Mouse (Mus musculus) lung, embryonic 14.5 days (tissue): ENCODE measurements around the gene Cers6. TPM values are rescaled to one million over a fixed set of nuclear protein-coding genes. Genes with fewer than 3 reads are reported as not detected.

Experiments used
- ATAC-seq: fragments of 200-750 bp; cut with Nextera tagmentation; 2 replicates; pipeline ENCODE4 v1.8.0; 2017; ENCODE audit warnings: mild to moderate bottlenecking, moderate TSS enrichment, moderate library complexity; ENCODE audit not compliant: insufficient read depth
- DNase-seq: peaks from one replicate; pipeline ENCODE4 v3.0.0-alpha.2; 2015
- H3K27ac ChIP-seq: fragments of 300-500 bp; sonication (generic); 2 replicates; pipeline ENCODE4 v1.5.1; 2014; ENCODE audit warnings: low read depth, mild to moderate bottlenecking, moderate library complexity
- H3K27me3 ChIP-seq: fragments of 300-500 bp; sonication (generic); 2 replicates; pipeline ENCODE4 v1.6.1; 2014; ENCODE audit warnings: low read length, control low read depth; ENCODE audit not compliant: insufficient read depth
- H3K36me3 ChIP-seq: fragments of 300-500 bp; sonication (generic); 2 replicates; pipeline ENCODE4 v1.6.1; 2014; ENCODE audit warnings: control low read depth; ENCODE audit not compliant: insufficient read depth
- H3K4me1 ChIP-seq: fragments of 300-500 bp; sonication (generic); 2 replicates; pipeline ENCODE4 v1.6.1; 2014; ENCODE audit warnings: antibody characterized with exemption, control low read depth; ENCODE audit not compliant: insufficient read depth
- H3K4me2 ChIP-seq: fragments of 300-500 bp; sonication (generic); 2 replicates; pipeline ENCODE4 v1.6.1; 2014; ENCODE audit warnings: mild to moderate bottlenecking
- H3K4me3 ChIP-seq: fragments of 300-500 bp; sonication (generic); 2 replicates; pipeline ENCODE4 v1.5.1; 2014; ENCODE audit warnings: low read depth, low read length
- H3K9ac ChIP-seq: fragments of 300-500 bp; sonication (generic); 2 replicates; pipeline ENCODE4 v1.6.1; 2014
- H3K9me3 ChIP-seq: fragments of 300-500 bp; sonication (generic); 2 replicates; pipeline ENCODE4 v1.6.1; 2016; ENCODE audit warnings: low read depth, low read length, control low read depth
- CTCF ChIP-seq: IDR thresholded peaks from 2 replicates; pipeline ENCODE4 v1.5.1; 2016; ENCODE audit warnings: antibody characterized with exemption, low read depth
- WGBS: fragments of 180-500 bp; shearing (Covaris S2); extraction: QIAGEN DNeasy Blood & Tissue Kit; methylation state at CpG from one replicate; pipeline ENCODE4 v1.1.7; 2014; 5-methylcytosine and 5-hydroxymethylcytosine counted together
- polyA plus RNA-seq: library from polyadenylated mRNA; unstranded; fragments of >200 nt; fragmentation: Nextera tagmentation; extraction: Ambion mirVana; gene quantifications from 2 replicates; pipeline ENCODE4 v1.2.1, GENCODE M21; 2014

Cers6 gene
- polyA plus RNA-seq, 1 experiment from 2014 or later = 26.2 TPM

- Histone ChIP-seq H3K4me1 (no peaks in the 10 kb centered on the region), H3K4me2 (no peak overlapping the region), H3K27ac (no peak overlapping the region), H3K36me3 (0 out of 2 replicates have a peak, but pooled peaks cover 5% of the 10 kb centered on the region), H3K27me3 (no peaks in the 10 kb centered on the region), H3K9me3 (no peaks in the 10 kb centered on the region), H3K9ac (no peak overlapping the region), H3K4me3 (no peak overlapping the region)
- ATAC-seq = no peak
- TF ChIP-seq CTCF = no peak
- 85% methylated on average over 4 of the region's 4 CpGs for WGBS
- peak; percentile 71 for DNase-seq
Observed at GRCm38 (mm10) chr2:68936773-68937172, 75.5 kb downstream of the Cers6 start.

DNA sequence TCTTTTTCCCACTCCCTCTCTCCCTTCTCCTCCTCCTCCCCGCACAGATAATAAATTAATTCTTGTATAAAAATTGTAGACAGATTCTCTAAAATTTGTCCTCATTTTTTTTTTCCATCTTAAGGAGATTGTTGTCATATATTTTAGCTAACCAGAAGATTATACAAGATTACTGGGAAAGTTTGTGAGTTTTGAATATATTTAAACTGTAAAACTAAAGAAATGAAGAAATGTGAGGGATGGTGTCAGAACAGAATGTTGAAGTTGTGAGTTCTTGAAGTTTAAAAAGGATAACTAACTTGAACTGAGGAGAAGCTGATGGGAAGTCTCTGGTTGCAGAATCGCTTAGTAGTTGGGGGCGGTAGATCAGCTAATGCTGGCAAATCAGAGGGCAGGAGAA is 76.6 kb downstream of the Cers6 start:
- H3K27ac ChIP-seq = no peak overlapping the region
- no peak for TF ChIP-seq CTCF
- WGBS = 90% methylated on average over 3 of the region's 3 CpGs
- no peaks in the 10 kb centered on the region for H3K9me3 ChIP-seq
- H3K9ac ChIP-seq = no peak overlapping the region
- H3K4me2 ChIP-seq = no peak overlapping the region
- H3K4me1 ChIP-seq = no peaks in the 10 kb centered on the region
- H3K4me3 ChIP-seq = no peak overlapping the region
- no peak for ATAC-seq
- H3K27me3 ChIP-seq = no peaks in the 10 kb centered on the region
- DNase-seq = no peak
- 0 out of 2 replicates have a peak, but pooled peaks cover 5% of the 10 kb centered on the region for H3K36me3 ChIP-seq

- H3K9ac ChIP-seq = no peak overlapping the region
- no peaks in the 10 kb centered on the region for H3K9me3 ChIP-seq
- no peak overlapping the region for H3K4me3 ChIP-seq
- DNase-seq (peak; percentile 32), ATAC-seq (peak; percentile 28; the same call in 1 of the 2 replicates)
- no peak overlapping the region for H3K27ac ChIP-seq
- no peak for TF ChIP-seq CTCF
- H3K27me3 ChIP-seq = no peaks in the 10 kb centered on the region
- no peak overlapping the region for H3K4me2 ChIP-seq
- H3K36me3 ChIP-seq = no peaks in the 10 kb centered on the region
- 40% methylated on average over 2 of the region's 2 CpGs for WGBS
- 0 out of 2 replicates have a peak, but pooled peaks cover 4% of the 10 kb centered on the region for H3K4me1 ChIP-seq
Observed at GRCm38 (mm10) chr2:68944898-68945297, 83.7 kb downstream of the Cers6 start.

DNA sequence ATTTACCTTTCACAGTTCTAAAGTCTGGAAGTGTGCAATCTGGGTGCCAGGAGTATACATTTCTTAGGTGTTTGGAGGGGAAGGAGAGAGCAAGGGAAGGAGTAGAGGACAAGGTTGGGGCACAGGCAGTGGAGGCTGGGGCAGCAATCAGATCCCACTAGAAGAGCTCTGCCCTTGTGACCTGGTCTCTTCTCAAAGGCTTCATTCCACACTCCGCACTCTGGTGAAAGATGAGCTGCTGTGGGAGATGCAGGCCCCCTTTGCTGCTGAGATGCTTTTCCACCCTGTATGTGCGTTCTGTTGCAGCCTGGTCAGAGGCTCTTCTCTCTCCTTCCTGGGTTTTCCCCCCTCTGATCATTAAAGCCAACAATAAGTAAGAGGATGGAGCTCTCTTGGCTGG is 84.7 kb downstream of the Cers6 start:
- ATAC-seq (peak; percentile 35; the same call in 1 of the 2 replicates), DNase-seq (no peak)
- no peaks in the 10 kb centered on the region for H3K9me3 ChIP-seq
- no peak overlapping the region for H3K4me2 ChIP-seq
- 46% methylated on average over 2 of the region's 2 CpGs for WGBS
- no peak for TF ChIP-seq CTCF
- no peak overlapping the region for H3K27ac ChIP-seq
- H3K9ac ChIP-seq = no peak overlapping the region
- H3K4me3 ChIP-seq = no peak overlapping the region
- 0 out of 2 replicates have a peak, but pooled peaks cover 4% of the 10 kb centered on the region for H3K4me1 ChIP-seq
- no peaks in the 10 kb centered on the region for H3K27me3 ChIP-seq
- no peaks in the 10 kb centered on the region for H3K36me3 ChIP-seq

DNA sequence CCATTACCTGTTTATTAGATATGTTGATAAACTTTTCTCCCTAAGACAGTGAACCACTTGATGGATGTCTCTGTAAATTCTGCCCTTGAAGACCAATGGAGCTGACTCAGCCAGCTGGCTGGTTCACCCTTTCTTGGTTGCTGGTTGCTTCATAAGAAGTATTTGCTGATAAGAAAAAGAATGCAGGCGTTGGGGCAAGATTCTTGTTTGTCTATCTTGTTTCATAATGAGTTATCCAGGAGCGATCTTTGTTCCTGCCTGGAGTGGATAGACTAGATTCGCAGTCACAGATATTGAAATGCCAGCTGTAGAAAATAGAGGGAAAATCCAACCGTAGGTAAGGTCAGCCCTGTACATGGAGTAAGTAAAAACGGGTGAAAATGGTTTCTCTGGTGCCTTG is 85.6 kb downstream of the Cers6 start:
- no peaks in the 10 kb centered on the region for H3K36me3 ChIP-seq
- H3K27ac ChIP-seq = no peak overlapping the region
- WGBS = 68% methylated on average over 5 of the region's 5 CpGs
- H3K9me3 ChIP-seq = no peaks in the 10 kb centered on the region
- no peak for DNase-seq
- ATAC-seq = no peak
- H3K9ac ChIP-seq = no peak overlapping the region
- no peak overlapping the region for H3K4me2 ChIP-seq
- no peaks in the 10 kb centered on the region for H3K27me3 ChIP-seq
- H3K4me3 ChIP-seq = no peak overlapping the region
- 0 out of 2 replicates have a peak, but pooled peaks cover 4% of the 10 kb centered on the region for H3K4me1 ChIP-seq
- TF ChIP-seq CTCF = no peak

GRCm38 (mm10) chr2:68949137-68949536 is 87.9 kb downstream of the Cers6 start:
- Histone ChIP-seq H3K27ac (no peak overlapping the region), H3K9me3 (no peaks in the 10 kb centered on the region), H3K4me1 (0 out of 2 replicates have a peak, but pooled peaks cover 4% of the 10 kb centered on the region), H3K4me2 (no peak overlapping the region), H3K36me3 (no peaks in the 10 kb centered on the region), H3K4me3 (no peak overlapping the region), H3K27me3 (no peaks in the 10 kb centered on the region), H3K9ac (no peak overlapping the region)
- ATAC-seq (no peak), DNase-seq (no peak)
- no peak for TF ChIP-seq CTCF
- 88% methylated on average over 2 of the region's 2 CpGs for WGBS

DNA sequence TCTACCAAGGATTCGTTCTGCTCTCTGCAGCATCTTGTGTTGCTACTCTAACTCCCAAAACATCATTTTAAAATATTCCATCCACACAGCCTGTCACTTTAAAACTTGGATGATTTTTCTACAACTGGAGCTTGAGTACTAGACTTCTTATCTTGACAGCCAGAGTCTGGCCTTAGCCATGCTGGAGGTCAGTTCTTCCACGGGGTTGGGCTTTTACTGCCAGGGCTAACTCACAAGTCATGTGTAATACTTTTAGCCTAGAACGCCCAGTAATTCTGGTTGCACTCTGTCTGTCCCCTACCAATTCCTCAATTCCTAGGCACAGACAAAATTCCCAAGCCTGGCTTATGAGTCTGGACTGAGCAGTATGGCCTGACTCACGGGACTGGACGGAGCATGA is 88.5 kb downstream of the Cers6 start:
- WGBS = 64% methylated on average over 5 of the region's 5 CpGs
- no peak for TF ChIP-seq CTCF
- H3K4me1 ChIP-seq = 0 out of 2 replicates have a peak, but pooled peaks cover 4% of the 10 kb centered on the region
- H3K4me2 ChIP-seq = no peak overlapping the region
- H3K4me3 ChIP-seq = no peak overlapping the region
- H3K9ac ChIP-seq = no peak overlapping the region
- ATAC-seq (no peak), DNase-seq (no peak)
- H3K36me3 ChIP-seq = no peaks in the 10 kb centered on the region
- no peak overlapping the region for H3K27ac ChIP-seq
- no peaks in the 10 kb centered on the region for H3K9me3 ChIP-seq
- no peaks in the 10 kb centered on the region for H3K27me3 ChIP-seq

DNA sequence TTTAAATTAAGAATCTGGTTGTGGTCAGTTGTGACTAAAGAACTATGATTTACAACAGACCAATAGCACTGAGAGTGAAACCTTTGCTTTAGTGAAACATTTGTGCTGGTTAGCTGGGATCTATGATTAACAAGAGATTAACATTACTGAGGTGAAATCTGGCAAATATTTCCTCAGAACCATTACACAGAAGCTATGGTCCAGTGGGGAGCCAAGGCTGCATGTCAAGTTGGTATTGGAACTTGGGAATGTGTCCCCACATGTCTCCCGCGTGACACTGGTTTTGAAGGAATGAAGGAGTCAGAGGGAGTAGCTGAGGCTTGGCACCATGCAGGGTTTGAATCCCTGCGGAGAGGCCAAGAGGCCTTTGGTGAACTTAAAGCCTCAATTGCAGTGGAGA is 90.5 kb downstream of the Cers6 start:
- Histone ChIP-seq H3K4me2 (no peak overlapping the region), H3K27ac (no peak overlapping the region), H3K27me3 (no peaks in the 10 kb centered on the region), H3K4me1 (no peaks in the 10 kb centered on the region), H3K4me3 (no peak overlapping the region), H3K9ac (no peak overlapping the region), H3K9me3 (no peaks in the 10 kb centered on the region), H3K36me3 (no peaks in the 10 kb centered on the region)
- no peak for TF ChIP-seq CTCF
- WGBS = 95% methylated on average over 3 of the region's 3 CpGs
- DNase-seq (no peak), ATAC-seq (no peak)
